Mouse (Mus musculus) embryonic facial prominence, embryonic 10.5 days (tissue): ENCODE measurements at regions not wholly inside any gene's neighbourhood (a gene's known extent, or its start where the extent isn't known, plus 50 kb on each side); places are given as distances from the start of the nearest gene placed in this dataset.

Experiments
- DNase-seq: peaks from one replicate; pipeline ENCODE4 v3.0.0-alpha.2; 2017; ENCODE audit warnings: low spot score
- H3K27ac ChIP-seq: fragments of 300-500 bp; sonication (generic); replicated peaks from 2 replicates; pipeline ENCODE4 v1.5.1; 2016; ENCODE audit warnings: mild to moderate bottlenecking
- H3K27me3 ChIP-seq: fragments of 300-500 bp; sonication (generic); replicated peaks from 2 replicates; pipeline ENCODE4 v1.6.1; 2016; ENCODE audit warnings: low read depth, mild to moderate bottlenecking; ENCODE audit not compliant: poor library complexity, severe bottlenecking
- H3K36me3 ChIP-seq: fragments of 300-500 bp; sonication (generic); replicated peaks from 2 replicates; pipeline ENCODE4 v1.6.1; 2016; ENCODE audit warnings: mild to moderate bottlenecking, moderate library complexity
- H3K4me1 ChIP-seq: fragments of 300-500 bp; sonication (generic); 2 replicates; pipeline ENCODE4 v1.6.1; 2016
- H3K4me3 ChIP-seq: fragments of 300-500 bp; sonication (generic); 2 replicates; pipeline ENCODE4 v1.5.1; 2016; ENCODE audit warnings: mild to moderate bottlenecking, moderate library complexity
- H3K9me3 ChIP-seq: fragments of 300-500 bp; sonication (generic); 2 replicates; pipeline ENCODE4 v1.6.1; 2016; ENCODE audit warnings: mild to moderate bottlenecking
- WGBS: fragments of 180-500 bp; shearing (Covaris S2); methylation state at CpG from one replicate; pipeline ENCODE4 v1.1.7; 2016; 5-methylcytosine and 5-hydroxymethylcytosine counted together

DNA sequence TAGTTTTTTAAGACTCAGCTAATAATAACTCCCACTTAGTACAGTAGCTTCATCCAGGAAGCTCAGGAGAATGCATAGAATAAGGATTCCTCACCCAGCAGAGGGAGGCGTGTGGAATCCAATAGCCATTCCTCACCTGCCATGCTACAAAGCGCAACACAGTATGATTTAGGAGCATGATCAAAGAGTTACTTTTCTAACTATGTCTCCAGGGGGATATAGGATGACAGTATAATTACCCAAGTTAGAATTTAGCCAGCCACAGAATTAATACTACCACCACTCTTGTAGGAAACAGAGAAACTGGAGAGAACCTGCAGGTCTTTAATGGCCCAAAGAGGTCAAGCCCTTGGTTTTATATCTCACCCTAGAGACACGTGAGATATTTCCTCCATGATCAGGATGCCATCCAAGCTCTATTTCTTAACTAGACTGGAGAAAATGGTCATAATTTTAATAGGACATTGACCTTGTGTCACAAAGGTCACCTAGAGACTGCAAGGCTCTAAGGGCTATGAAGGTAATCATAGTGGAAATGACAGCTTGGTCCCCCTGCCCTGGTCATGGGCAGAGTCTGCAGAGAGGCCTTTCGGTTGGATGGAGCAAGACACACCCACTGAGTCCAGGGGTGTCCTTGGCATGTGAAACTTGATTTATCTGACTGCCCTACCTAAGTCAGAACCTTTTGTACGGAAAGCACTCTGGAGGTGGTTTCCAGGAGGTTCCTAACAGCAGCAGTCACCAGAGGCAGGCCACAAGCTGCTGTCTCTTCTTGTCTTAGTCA, 512.3 kb upstream of the Nox3 start:
- DNase-seq: no peak
- no peak overlapping the region for H3K4me3 ChIP-seq
- peaks cover 15% of the 10 kb centered on the region; the same call in 1 of the 2 replicates for H3K4me1 ChIP-seq
- no peaks in the 10 kb centered on the region for H3K9me3 ChIP-seq
- H3K36me3 ChIP-seq: no peaks in the 10 kb centered on the region
- H3K27ac ChIP-seq: no peak overlapping the region
- WGBS: 59% methylated on average over 5 of the region's 5 CpGs
- H3K27me3 ChIP-seq: no peaks in the 10 kb centered on the region

DNA sequence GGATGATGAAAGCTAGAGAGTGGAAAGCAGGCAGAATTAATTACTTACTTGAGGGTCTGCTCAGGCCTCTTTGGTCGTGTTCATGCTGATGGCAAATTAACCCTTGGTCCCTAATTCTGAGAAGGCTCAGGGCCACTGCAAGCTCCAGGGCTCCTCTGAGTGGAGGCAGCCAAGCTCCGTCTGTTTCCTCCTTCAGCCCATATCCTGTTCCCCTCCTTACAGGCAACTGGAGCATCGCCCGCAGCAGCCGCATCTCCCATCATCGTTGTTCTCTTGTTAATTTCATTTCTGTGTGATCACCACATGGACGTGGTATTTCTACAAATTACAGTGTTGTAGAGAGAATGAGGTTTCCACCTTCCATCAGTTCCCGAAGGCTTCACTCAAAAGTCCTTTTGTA, 513.6 kb upstream of the Nox3 start:
- Histone ChIP-seq H3K27ac (no peak overlapping the region), H3K4me1 (peaks cover 15% of the 10 kb centered on the region; the same call in 1 of the 2 replicates), H3K36me3 (no peaks in the 10 kb centered on the region), H3K4me3 (no peak overlapping the region), H3K27me3 (no peaks in the 10 kb centered on the region), H3K9me3 (no peaks in the 10 kb centered on the region)
- WGBS: 76% methylated on average over 8 of the region's 8 CpGs
- DNase-seq: no peak

DNA sequence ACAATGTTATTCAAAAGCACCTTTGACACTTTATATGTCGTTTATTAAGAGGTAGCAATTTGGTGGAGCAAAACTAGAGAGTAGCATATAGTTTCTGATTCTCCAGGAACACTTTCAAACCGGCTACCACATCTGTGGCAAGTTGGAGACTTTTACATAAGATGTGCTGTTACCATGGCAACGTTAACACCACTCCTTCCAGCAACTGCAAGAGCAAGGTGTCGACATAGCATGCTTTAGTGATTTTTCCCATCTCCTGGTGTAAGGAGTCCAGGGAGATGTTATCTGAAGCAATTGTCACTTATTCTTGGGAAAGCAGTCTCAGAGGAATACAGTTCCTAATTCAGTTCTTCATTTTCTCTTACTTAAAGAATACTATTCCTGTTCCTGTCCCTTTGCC, 516.5 kb upstream of the Nox3 start:
- Histone ChIP-seq H3K4me3 (no peak overlapping the region), H3K27me3 (no peaks in the 10 kb centered on the region), H3K27ac (no peak overlapping the region), H3K9me3 (no peaks in the 10 kb centered on the region), H3K4me1 (peaks cover 21% of the 10 kb centered on the region; the same call in 1 of the 2 replicates), H3K36me3 (no peaks in the 10 kb centered on the region)
- 69% methylated on average over 4 of the region's 4 CpGs for WGBS
- DNase-seq: no peak

DNA sequence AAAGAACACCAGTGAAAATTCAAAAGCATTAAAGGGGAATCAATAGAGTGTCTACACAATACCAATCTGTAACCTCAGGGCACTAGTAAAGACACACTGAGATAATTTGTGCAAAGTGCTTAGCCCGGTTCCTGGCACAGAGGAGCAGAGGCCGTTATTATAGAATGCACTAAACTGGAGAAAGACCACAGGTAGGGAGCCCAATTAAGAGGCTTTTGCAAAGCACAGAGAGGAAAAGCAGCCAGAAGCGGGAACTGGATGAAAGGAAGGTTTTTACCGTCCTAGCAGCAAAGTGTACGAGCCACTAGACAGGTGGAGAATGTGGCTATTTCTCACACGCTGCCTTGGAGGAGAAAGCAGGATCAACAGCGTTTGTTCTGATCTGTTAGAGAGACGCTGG, 518.9 kb upstream of the Nox3 start:
- Histone ChIP-seq H3K4me1 (peaks cover 6% of the 10 kb centered on the region; the same call in 1 of the 2 replicates), H3K27me3 (no peaks in the 10 kb centered on the region), H3K9me3 (no peaks in the 10 kb centered on the region), H3K27ac (no peak overlapping the region), H3K36me3 (no peaks in the 10 kb centered on the region), H3K4me3 (no peak overlapping the region)
- DNase-seq: no peak
- WGBS: 65% methylated on average over 8 of the region's 8 CpGs

DNA sequence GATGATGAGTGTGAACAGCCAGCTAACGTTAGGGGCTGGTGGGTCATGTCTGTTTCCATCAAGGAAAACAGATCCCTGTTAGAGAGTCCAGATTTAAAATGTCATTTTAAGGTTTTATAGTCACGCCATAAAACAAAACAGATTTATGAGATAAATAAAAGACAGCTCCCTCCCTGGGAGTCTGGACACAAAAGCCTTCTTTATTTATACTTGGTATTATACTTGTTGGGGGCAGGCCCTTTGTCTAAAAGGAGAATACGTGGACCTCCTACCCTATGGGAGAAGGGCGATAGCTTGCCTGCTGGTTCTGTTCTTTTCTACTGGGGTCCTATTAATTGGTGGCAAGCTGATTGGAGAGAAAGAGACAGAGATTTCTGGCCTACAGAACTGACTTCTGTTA, 520.1 kb upstream of the Nox3 start:
- Histone ChIP-seq H3K4me1 (peaks cover 9% of the 10 kb centered on the region; the same call in 1 of the 2 replicates), H3K9me3 (no peaks in the 10 kb centered on the region), H3K27ac (no peak overlapping the region), H3K4me3 (no peak overlapping the region), H3K36me3 (no peaks in the 10 kb centered on the region), H3K27me3 (no peaks in the 10 kb centered on the region)
- 74% methylated on average over 4 of the region's 4 CpGs for WGBS
- no peak for DNase-seq

DNA sequence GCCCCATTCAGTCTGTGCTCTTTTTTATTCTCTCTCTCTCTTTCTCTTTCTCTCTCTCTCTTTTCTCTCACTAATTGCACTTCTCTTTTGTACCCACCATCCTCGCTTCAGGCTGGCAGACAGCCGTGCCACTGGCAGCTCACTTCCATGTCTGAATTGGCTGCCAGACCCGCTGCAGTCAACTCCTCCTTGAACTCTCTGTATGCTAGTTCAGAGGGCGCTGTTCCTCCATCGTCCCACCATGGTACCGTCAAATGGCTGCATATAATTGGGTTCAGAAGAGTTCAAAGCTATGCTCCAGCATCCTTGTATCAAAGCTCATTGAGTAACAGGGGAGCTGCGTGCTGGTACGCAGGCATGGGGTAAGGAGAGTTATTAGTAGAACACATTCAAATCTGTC, 520.7 kb upstream of the Nox3 start:
- peaks cover 9% of the 10 kb centered on the region; the same call in 1 of the 2 replicates for H3K4me1 ChIP-seq
- H3K9me3 ChIP-seq: no peaks in the 10 kb centered on the region
- no peak overlapping the region for H3K27ac ChIP-seq
- no peaks in the 10 kb centered on the region for H3K27me3 ChIP-seq
- no peak overlapping the region for H3K4me3 ChIP-seq
- DNase-seq: no peak
- WGBS: 87% methylated on average over 8 of the region's 8 CpGs
- H3K36me3 ChIP-seq: no peaks in the 10 kb centered on the region

DNA sequence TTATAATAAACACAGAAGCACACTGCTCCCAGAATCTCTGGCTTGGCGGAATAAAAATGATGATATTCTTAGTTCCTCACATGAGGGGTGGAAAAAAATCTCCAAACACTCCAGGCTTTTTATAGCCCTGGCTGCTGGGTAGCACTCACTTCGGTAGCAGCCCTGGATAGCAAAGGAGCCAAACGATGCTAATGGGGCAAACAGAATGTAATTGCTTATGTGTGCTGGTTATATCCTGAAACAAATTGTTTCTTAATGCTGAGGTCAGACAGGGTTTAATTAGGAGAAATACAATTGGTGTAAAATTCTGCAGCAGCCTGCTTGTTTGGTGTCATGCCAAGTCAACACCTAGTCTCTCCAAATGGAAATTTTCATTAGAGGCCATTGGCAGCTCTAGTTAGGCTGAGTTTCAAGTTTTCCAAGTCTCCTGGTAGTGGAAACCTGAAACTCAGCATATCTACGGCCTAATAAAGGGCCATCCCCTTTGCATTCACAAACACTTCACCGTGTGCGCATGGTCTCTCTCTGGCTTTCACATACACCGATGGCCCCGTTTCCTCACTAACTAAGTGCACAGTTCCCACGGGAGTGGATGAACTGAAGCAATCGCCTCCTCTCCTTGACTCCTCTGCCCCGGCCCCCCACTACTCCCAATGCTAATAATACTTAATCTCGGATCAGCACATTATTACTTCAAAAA, 524.8 kb upstream of the Nox3 start:
- H3K27ac ChIP-seq: no peak overlapping the region
- H3K27me3 ChIP-seq: no peaks in the 10 kb centered on the region
- WGBS: 67% methylated on average over 12 of the region's 12 CpGs
- no peak for DNase-seq
- H3K4me3 ChIP-seq: no peak overlapping the region
- H3K36me3 ChIP-seq: no peaks in the 10 kb centered on the region
- H3K4me1 ChIP-seq: peaks cover 5% of the 10 kb centered on the region; the same call in 1 of the 2 replicates
- no peaks in the 10 kb centered on the region for H3K9me3 ChIP-seq

DNA sequence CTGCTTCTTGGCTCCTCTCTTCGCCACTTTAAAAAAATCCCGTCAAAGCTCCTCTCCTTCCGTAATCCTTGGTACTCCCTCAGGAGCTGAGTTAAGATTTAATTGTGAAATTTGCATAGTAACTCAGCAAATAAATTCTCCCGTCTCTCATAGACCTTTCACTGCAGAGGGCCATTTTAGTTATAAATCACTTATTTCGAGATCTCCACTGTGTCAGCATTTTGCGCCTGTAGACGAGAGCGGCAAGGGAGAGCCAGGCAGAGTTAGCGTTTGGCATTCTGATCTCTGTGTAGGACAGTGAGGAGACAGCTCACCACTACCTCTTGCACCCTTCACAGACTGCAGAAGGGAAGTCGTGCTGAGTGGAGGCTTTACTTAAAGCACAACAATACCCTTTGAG, 531.8 kb upstream of the Nox3 start:
- Histone ChIP-seq H3K27me3 (no peaks in the 10 kb centered on the region), H3K4me1 (peaks cover 20% of the 10 kb centered on the region), H3K4me3 (no peak overlapping the region), H3K27ac (no peak overlapping the region), H3K36me3 (no peaks in the 10 kb centered on the region), H3K9me3 (no peaks in the 10 kb centered on the region)
- no peak for DNase-seq
- WGBS: 78% methylated on average over 10 of the region's 10 CpGs

DNA sequence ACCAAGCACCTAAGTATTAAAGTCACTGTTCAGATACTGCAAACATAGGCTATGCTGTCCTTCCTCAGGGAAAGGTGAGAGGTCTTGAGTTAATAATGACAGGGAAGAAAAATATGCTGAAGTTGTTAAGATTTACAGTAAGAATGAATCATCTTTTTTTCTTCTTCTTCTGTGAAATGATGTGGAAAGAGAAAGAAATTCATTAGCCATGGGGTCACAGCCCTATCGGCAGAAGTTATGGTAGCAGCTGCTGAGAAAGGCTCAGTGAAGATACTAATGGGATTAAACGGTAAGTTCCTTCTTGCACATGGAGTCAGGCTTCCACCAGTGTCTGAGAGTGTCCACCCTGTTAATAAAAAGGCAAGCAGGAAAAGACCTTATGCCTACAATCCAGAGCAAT, 533.9 kb upstream of the Nox3 start:
- H3K36me3 ChIP-seq: no peaks in the 10 kb centered on the region

DNA sequence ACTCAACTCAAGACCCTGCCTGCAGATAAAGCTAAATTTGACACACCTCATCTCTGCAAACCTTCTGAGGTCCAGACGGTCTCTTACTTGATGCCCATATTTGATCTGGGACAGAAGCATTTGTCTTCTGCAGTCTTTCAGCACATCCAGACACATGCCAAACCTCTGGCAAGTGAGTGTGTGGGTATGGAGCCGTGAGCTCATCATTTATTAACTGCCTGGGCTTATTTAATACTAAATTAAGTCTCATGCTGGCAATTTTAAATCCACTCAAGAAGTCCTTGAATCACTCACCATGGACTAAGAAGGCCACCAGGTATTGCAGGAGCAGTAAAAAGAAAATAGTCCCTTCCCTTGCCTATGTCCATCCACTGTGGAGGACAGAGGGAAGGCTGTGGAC, 554.4 kb upstream of the Nox3 start:
- 90% methylated on average over 2 of the region's 2 CpGs for WGBS
- no peak for DNase-seq
- H3K36me3 ChIP-seq: no peaks in the 10 kb centered on the region
- H3K27ac ChIP-seq: no peak overlapping the region
- H3K9me3 ChIP-seq: no peaks in the 10 kb centered on the region
- no peaks in the 10 kb centered on the region for H3K27me3 ChIP-seq
- no peaks in the 10 kb centered on the region for H3K4me1 ChIP-seq
- H3K4me3 ChIP-seq: no peak overlapping the region

More for the DNA sequence above, 533.9 kb upstream of the Nox3 start:
- no peak overlapping the region for H3K27ac ChIP-seq
- DNase-seq: no peak
- no peak overlapping the region for H3K4me3 ChIP-seq
- peaks cover 20% of the 10 kb centered on the region for H3K4me1 ChIP-seq
- 69% methylated on average over 2 of the region's 2 CpGs for WGBS
- H3K27me3 ChIP-seq: no peaks in the 10 kb centered on the region
- no peaks in the 10 kb centered on the region for H3K9me3 ChIP-seq

DNA sequence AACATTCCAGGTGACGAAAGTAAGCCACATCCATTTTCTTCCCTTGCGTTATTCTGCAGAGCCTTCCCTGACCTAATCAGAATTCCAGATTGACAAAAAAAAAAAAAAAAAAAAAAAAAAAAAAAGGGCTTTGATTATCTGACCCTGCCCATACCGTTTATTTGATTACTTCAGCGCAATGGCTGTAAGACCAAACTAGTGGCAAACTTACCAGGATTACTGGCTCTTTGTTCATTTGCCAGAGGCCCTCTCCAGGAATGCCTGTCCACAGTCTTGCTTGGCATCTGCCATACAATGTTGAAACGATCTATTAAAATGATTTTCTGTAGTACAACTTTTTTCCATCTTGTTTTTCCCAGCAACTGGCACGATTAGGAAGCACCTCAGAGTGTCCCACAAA, 569.4 kb upstream of the Nox3 start:
- H3K4me1 ChIP-seq: peaks cover 24% of the 10 kb centered on the region
- DNase-seq: peak; percentile 11

DNA sequence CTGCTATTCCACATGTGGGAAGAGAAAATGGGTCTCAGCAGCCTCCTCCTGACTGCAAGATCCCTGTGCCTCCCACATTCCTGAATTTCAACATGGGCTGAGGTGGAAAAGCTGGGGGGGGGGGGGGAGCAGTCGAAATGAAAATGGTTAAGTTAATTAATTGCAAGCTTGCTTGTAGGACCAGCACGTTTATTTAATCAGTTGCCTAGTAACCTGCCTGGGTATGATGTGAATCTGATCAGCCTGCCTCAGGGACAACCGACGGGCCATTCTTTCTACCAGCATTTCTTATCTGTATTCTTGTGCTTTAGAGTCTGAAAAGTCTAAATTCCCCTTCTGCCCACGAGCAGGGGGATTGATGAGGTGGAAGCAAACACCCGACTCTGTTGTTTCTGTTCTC, 569.9 kb upstream of the Nox3 start:
- no peaks in the 10 kb centered on the region for H3K9me3 ChIP-seq
- H3K4me3 ChIP-seq: peak overlapping the region; percentile 23; the same call in 1 of the 2 replicates
- peak; percentile 57 for DNase-seq
- H3K36me3 ChIP-seq: no peaks in the 10 kb centered on the region
- H3K27ac ChIP-seq: peak overlapping the region; percentile 74
- H3K4me1 ChIP-seq: peaks cover 24% of the 10 kb centered on the region
- H3K27me3 ChIP-seq: no peaks in the 10 kb centered on the region
- WGBS: 11% methylated on average over 6 of the region's 6 CpGs

More for the DNA sequence above, 569.4 kb upstream of the Nox3 start:
- H3K4me3 ChIP-seq: no peak overlapping the region
- H3K27me3 ChIP-seq: no peaks in the 10 kb centered on the region
- H3K27ac ChIP-seq: peak overlapping the region; percentile 74; the same call in 1 of the 2 replicates
- WGBS: 48% methylated on average over 6 of the region's 6 CpGs
- H3K9me3 ChIP-seq: no peaks in the 10 kb centered on the region
- no peaks in the 10 kb centered on the region for H3K36me3 ChIP-seq

DNA sequence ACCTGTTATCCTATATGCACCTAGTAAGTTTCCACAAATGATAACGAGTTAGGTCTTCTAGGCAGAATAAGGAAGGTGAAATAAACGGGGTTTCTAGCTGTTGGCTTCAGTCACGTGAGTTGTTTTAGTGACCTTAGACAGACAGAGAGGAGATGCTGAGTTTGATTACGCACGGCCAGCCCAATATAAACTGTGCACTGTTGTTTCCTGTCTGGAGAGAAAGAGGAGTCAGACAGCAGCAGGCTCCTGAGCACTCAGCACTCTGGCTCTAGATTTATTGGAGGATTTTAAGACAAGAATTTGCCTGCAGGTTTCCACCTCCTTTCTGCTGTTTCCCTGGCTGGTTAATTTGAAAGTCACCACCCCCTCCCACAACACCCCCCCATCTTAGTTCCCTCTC, 570.4 kb upstream of the Nox3 start:
- Histone ChIP-seq H3K9me3 (no peaks in the 10 kb centered on the region), H3K27ac (peak overlapping the region; percentile 74), H3K4me1 (peaks cover 24% of the 10 kb centered on the region), H3K27me3 (no peaks in the 10 kb centered on the region), H3K36me3 (no peaks in the 10 kb centered on the region), H3K4me3 (peak overlapping the region; percentile 23; the same call in 1 of the 2 replicates)
- peak; percentile 29 for DNase-seq
- WGBS: 35% methylated on average over 5 of the region's 5 CpGs
